Mouse (Mus musculus): ENCODE results near the gene Ric1.

DNA sequence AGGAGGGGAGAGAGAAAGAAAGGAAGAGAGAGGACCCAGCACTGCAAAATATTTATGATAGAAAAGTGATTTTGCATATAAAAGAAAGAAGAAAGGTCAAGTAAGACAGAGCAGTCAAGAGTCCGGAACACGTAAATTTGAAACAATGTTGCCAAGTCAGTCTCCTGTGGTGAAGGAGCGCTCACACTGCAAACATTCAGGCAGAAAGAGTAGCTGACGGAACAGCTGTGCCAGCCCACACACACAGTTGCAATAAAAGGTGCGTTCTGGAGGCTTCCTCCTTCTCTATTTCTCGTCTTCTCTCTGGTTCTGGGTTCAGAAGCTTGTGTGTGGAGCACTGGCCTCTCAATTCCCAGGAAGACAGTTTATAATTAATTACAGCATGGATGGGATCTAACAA is 133.1 kb downstream of the Ric1 start:
- TF ChIP-seq POLR2A (IDR thresholded peaks at IDR 0.05; ENCODE audit: control insufficient read depth, low read depth, low read length) = no peak
- TF ChIP-seq CTCF (IDR thresholded peaks at IDR 0.05; ENCODE audit: control insufficient read depth, insufficient read depth, insufficient replicate concordance, low read depth, low read length) = no peak

Measured in testis, adult 2 months (tissue).